Mouse (Mus musculus) stomach, embryonic 15.5 days (tissue): ENCODE measurements at regions not wholly inside any gene's neighbourhood (a gene's known extent, or its start where the extent isn't known, plus 50 kb on each side); places are given as distances from the start of the nearest gene placed in this dataset.
A peak's percentile ranks its signal among the peaks of the same experiment; 100 is the strongest.
"Not testable (repeated sequence)": the region's sequence is repeated elsewhere in the genome, so short reads cannot be mapped to it uniquely, and the experiment has no call there.

Experiments
- ATAC-seq: fragments of 200-750 bp; cut with Nextera tagmentation; 2 replicates; pipeline ENCODE4 v1.8.0; 2017; ENCODE audit warnings: low read depth, moderate number of reproducible peaks, moderate TSS enrichment; ENCODE audit not compliant: insufficient read depth, low FRiP score
- H3K27ac ChIP-seq: fragments of 300-500 bp; sonication (generic); 2 replicates; pipeline ENCODE4 v1.5.1; 2015; ENCODE audit warnings: mild to moderate bottlenecking, inconsistent platforms
- H3K27me3 ChIP-seq: fragments of 300-500 bp; sonication (generic); replicated peaks from 2 replicates; pipeline ENCODE4 v1.6.1; 2015; ENCODE audit warnings: inconsistent platforms
- H3K36me3 ChIP-seq: fragments of 300-500 bp; sonication (generic); 2 replicates; pipeline ENCODE4 v1.6.1; 2015; ENCODE audit warnings: inconsistent platforms
- H3K4me1 ChIP-seq: fragments of 300-500 bp; sonication (generic); 2 replicates; pipeline ENCODE4 v1.6.1; 2015; ENCODE audit warnings: inconsistent platforms
- H3K4me2 ChIP-seq: fragments of 300-500 bp; sonication (generic); 2 replicates; pipeline ENCODE4 v1.6.1; 2015; ENCODE audit warnings: mild to moderate bottlenecking, inconsistent platforms
- H3K4me3 ChIP-seq: fragments of 300-500 bp; sonication (generic); replicated peaks from 2 replicates; pipeline ENCODE4 v1.5.1; 2015; ENCODE audit warnings: inconsistent platforms
- H3K9ac ChIP-seq: fragments of 300-500 bp; sonication (generic); 2 replicates; pipeline ENCODE4 v1.6.1; 2015; ENCODE audit warnings: inconsistent platforms
- H3K9me3 ChIP-seq: fragments of 300-500 bp; sonication (generic); 2 replicates; pipeline ENCODE4 v1.6.1; 2016; ENCODE audit warnings: inconsistent platforms
- WGBS: fragments of 180-500 bp; shearing (Covaris S2); methylation state at CpG from one replicate; pipeline ENCODE4 v1.1.7; 2015; 5-methylcytosine and 5-hydroxymethylcytosine counted together

- Histone ChIP-seq H3K4me3 (no peak overlapping the region), H3K36me3 (no peaks in the 10 kb centered on the region), H3K4me2 (no peak overlapping the region), H3K27ac (no peak overlapping the region), H3K9me3 (no peaks in the 10 kb centered on the region), H3K9ac (no peak overlapping the region), H3K4me1 (no peaks in the 10 kb centered on the region), H3K27me3 (no peaks in the 10 kb centered on the region)
- no peak for ATAC-seq
- WGBS = 61% methylated on average over 2 of the region's 2 CpGs
Measured at GRCm38 (mm10) chr12:77895508-77895907, 298.5 kb upstream of the Gm6657 start.

GRCm38 (mm10) chr12:77898974-77899373 is 295.1 kb upstream of the Gm6657 start:
- H3K9ac ChIP-seq, H3K27me3 ChIP-seq, H3K4me1 ChIP-seq, H3K4me3 ChIP-seq, H3K9me3 ChIP-seq, ATAC-seq, H3K36me3 ChIP-seq, H3K27ac ChIP-seq, H3K4me2 ChIP-seq: not testable (repeated sequence)
- 77% methylated on average over 2 of the region's 2 CpGs for WGBS

- ATAC-seq = no peak
- WGBS = 76% methylated on average over 1 of the region's 1 CpGs
Measured at GRCm38 (mm10) chr12:77901254-77901653, 292.8 kb upstream of the Gm6657 start.

GRCm38 (mm10) chr12:77912863-77913554 is 281.0 kb upstream of the Gm6657 start:
- 31% methylated on average over 4 of the region's 4 CpGs for WGBS
- Histone ChIP-seq H3K27ac (no peak overlapping the region), H3K4me3 (no peak overlapping the region), H3K36me3 (no peaks in the 10 kb centered on the region), H3K4me2 (no peak overlapping the region), H3K9me3 (no peaks in the 10 kb centered on the region), H3K4me1 (no peaks in the 10 kb centered on the region), H3K9ac (no peak overlapping the region), H3K27me3 (no peaks in the 10 kb centered on the region)
- no peak for ATAC-seq

More at GRCm38 (mm10) chr12:77901254-77901653, 292.8 kb upstream of the Gm6657 start:
- Histone ChIP-seq H3K4me2 (no peak overlapping the region), H3K4me1 (no peaks in the 10 kb centered on the region), H3K27ac (no peak overlapping the region), H3K36me3 (no peaks in the 10 kb centered on the region), H3K4me3 (no peak overlapping the region), H3K27me3 (no peaks in the 10 kb centered on the region), H3K9ac (no peak overlapping the region), H3K9me3 (no peaks in the 10 kb centered on the region)

GRCm38 (mm10) chr12:77928729-77929128 is 265.3 kb upstream of the Gm6657 start:
- no peak for ATAC-seq
- H3K27ac ChIP-seq = no peak overlapping the region

GRCm38 (mm10) chr12:77929571-77929970 is 264.5 kb upstream of the Gm6657 start:
- no peak overlapping the region for H3K4me2 ChIP-seq
- H3K4me3 ChIP-seq = no peak overlapping the region
- ATAC-seq = no peak
- 51% methylated on average over 1 of the region's 1 CpGs for WGBS
- H3K27ac ChIP-seq = no peak overlapping the region
- no peaks in the 10 kb centered on the region for H3K9me3 ChIP-seq
- H3K4me1 ChIP-seq = no peaks in the 10 kb centered on the region
- no peak overlapping the region for H3K9ac ChIP-seq
- H3K27me3 ChIP-seq = no peaks in the 10 kb centered on the region
- no peaks in the 10 kb centered on the region for H3K36me3 ChIP-seq

More at GRCm38 (mm10) chr12:77928729-77929128, 265.3 kb upstream of the Gm6657 start:
- Histone ChIP-seq H3K4me1 (no peaks in the 10 kb centered on the region), H3K9ac (no peak overlapping the region), H3K4me3 (no peak overlapping the region), H3K36me3 (no peaks in the 10 kb centered on the region), H3K9me3 (no peaks in the 10 kb centered on the region), H3K4me2 (no peak overlapping the region), H3K27me3 (no peaks in the 10 kb centered on the region)
- WGBS = 79% methylated on average over 4 of the region's 4 CpGs

- WGBS = 72% methylated on average over 8 of the region's 8 CpGs
- Histone ChIP-seq H3K9ac (no peak overlapping the region), H3K4me3 (no peak overlapping the region), H3K4me1 (no peaks in the 10 kb centered on the region), H3K9me3 (no peaks in the 10 kb centered on the region), H3K27ac (no peak overlapping the region), H3K36me3 (no peaks in the 10 kb centered on the region), H3K27me3 (no peaks in the 10 kb centered on the region), H3K4me2 (no peak overlapping the region)
- no peak for ATAC-seq
Measured at GRCm38 (mm10) chr12:77943960-77944359, 250.1 kb upstream of the Gm6657 start.

- 13% methylated on average over 16 of the region's 16 CpGs for WGBS
- ATAC-seq = peak; percentile 39; the same call in 1 of the 2 replicates
Measured at GRCm38 (mm10) chr12:77949474-77950017, 244.5 kb upstream of the Gm6657 start.

GRCm38 (mm10) chr12:77952492-77952891 is 241.6 kb upstream of the Gm6657 start:
- Histone ChIP-seq H3K27me3 (no peaks in the 10 kb centered on the region), H3K4me2 (no peak overlapping the region), H3K27ac (no peak overlapping the region), H3K4me1 (peaks cover 6% of the 10 kb centered on the region; the same call in 1 of the 2 replicates), H3K9me3 (no peaks in the 10 kb centered on the region), H3K4me3 (no peak overlapping the region), H3K36me3 (no peaks in the 10 kb centered on the region), H3K9ac (no peak overlapping the region)
- no peak for ATAC-seq
- WGBS = 25% methylated on average over 2 of the region's 2 CpGs

More at GRCm38 (mm10) chr12:77949474-77950017, 244.5 kb upstream of the Gm6657 start:
- Histone ChIP-seq H3K27me3 (no peaks in the 10 kb centered on the region), H3K9ac (no peak overlapping the region), H3K9me3 (no peaks in the 10 kb centered on the region), H3K27ac (peak overlapping the region; percentile 44; the same call in 1 of the 2 replicates), H3K4me3 (no peak overlapping the region; the same call in 1 of the 2 replicates), H3K4me2 (peak overlapping the region; percentile 50), H3K36me3 (no peaks in the 10 kb centered on the region), H3K4me1 (peaks cover 6% of the 10 kb centered on the region; the same call in 1 of the 2 replicates)

- no peaks in the 10 kb centered on the region for H3K4me1 ChIP-seq
- H3K4me3 ChIP-seq = no peak overlapping the region
- no peaks in the 10 kb centered on the region for H3K27me3 ChIP-seq
- H3K9ac ChIP-seq = no peak overlapping the region
- ATAC-seq = no peak
- H3K27ac ChIP-seq = no peak overlapping the region
- H3K4me2 ChIP-seq = no peak overlapping the region
- no peaks in the 10 kb centered on the region for H3K9me3 ChIP-seq
- no peaks in the 10 kb centered on the region for H3K36me3 ChIP-seq
- 75% methylated on average over 6 of the region's 6 CpGs for WGBS
Measured at GRCm38 (mm10) chr12:77962631-77963030, 231.4 kb upstream of the Gm6657 start.

- Histone ChIP-seq H3K27me3 (no peaks in the 10 kb centered on the region), H3K9ac (no peak overlapping the region), H3K27ac (no peak overlapping the region), H3K36me3 (no peaks in the 10 kb centered on the region), H3K9me3 (no peaks in the 10 kb centered on the region), H3K4me1 (no peaks in the 10 kb centered on the region), H3K4me3 (no peak overlapping the region), H3K4me2 (no peak overlapping the region)
- 47% methylated on average over 3 of the region's 3 CpGs for WGBS
- no peak for ATAC-seq
Measured at GRCm38 (mm10) chr12:77968543-77968942, 225.5 kb upstream of the Gm6657 start.

- no peak overlapping the region for H3K27ac ChIP-seq
- 68% methylated on average over 1 of the region's 1 CpGs for WGBS
- H3K4me3 ChIP-seq = no peak overlapping the region
- no peaks in the 10 kb centered on the region for H3K36me3 ChIP-seq
- H3K4me1 ChIP-seq = no peaks in the 10 kb centered on the region
- H3K9ac ChIP-seq = no peak overlapping the region
- no peak overlapping the region for H3K4me2 ChIP-seq
- no peaks in the 10 kb centered on the region for H3K9me3 ChIP-seq
- no peak for ATAC-seq
- H3K27me3 ChIP-seq = no peaks in the 10 kb centered on the region
Measured at GRCm38 (mm10) chr12:77970026-77970425, 224.0 kb upstream of the Gm6657 start.
